Mouse (Mus musculus) limb, embryonic 11.5 days (tissue): ENCODE results near the gene Zfp120. TPM values are rescaled to one million over a fixed set of nuclear protein-coding genes. Genes with fewer than 3 reads are reported as not detected.
"Not testable (repeated sequence)": the region's sequence is repeated elsewhere in the genome, so short reads cannot be mapped to it uniquely, and the experiment has no call there.

Source experiments
- ATAC-seq: fragments of 200-750 bp; cut with Nextera tagmentation; 2 replicates; pipeline ENCODE4 v1.8.0; 2017; ENCODE audit warnings: low read depth; ENCODE audit not compliant: insufficient number of reproducible peaks, low FRiP score, low TSS enrichment
- DNase-seq: peaks from one replicate; pipeline ENCODE4 v3.0.0-alpha.2; 2015; ENCODE audit warnings: low spot score
- H3K27ac ChIP-seq: fragments of 300-500 bp; sonication (generic); replicated peaks from 2 replicates; pipeline ENCODE4 v1.5.1; 2014; ENCODE audit warnings: low read depth, mild to moderate bottlenecking, low read length
- H3K27me3 ChIP-seq: fragments of 300-500 bp; sonication (generic); 2 replicates; pipeline ENCODE4 v1.6.1; 2014; ENCODE audit warnings: mild to moderate bottlenecking, low read length, mixed read lengths; ENCODE audit not compliant: control insufficient read depth, insufficient read depth
- H3K36me3 ChIP-seq: fragments of 300-500 bp; sonication (generic); 2 replicates; pipeline ENCODE4 v1.6.1; 2014; ENCODE audit warnings: mild to moderate bottlenecking, low read length, moderate library complexity, mixed read lengths; ENCODE audit not compliant: control insufficient read depth, insufficient read depth
- H3K4me1 ChIP-seq: fragments of 300-500 bp; sonication (generic); 2 replicates; pipeline ENCODE4 v1.6.1; 2014; ENCODE audit warnings: low read length, mixed read lengths; ENCODE audit not compliant: control insufficient read depth, insufficient read depth
- H3K4me2 ChIP-seq: fragments of 300-500 bp; sonication (generic); 2 replicates; pipeline ENCODE4 v1.6.1; 2014; ENCODE audit warnings: low read depth, mild to moderate bottlenecking, moderate library complexity; ENCODE audit not compliant: severe bottlenecking
- H3K4me3 ChIP-seq: fragments of 300-500 bp; sonication (generic); 2 replicates; pipeline ENCODE4 v1.5.1; 2014; ENCODE audit warnings: low read depth, low read length
- H3K9ac ChIP-seq: fragments of 300-500 bp; sonication (generic); 2 replicates; pipeline ENCODE4 v1.6.1; 2014; ENCODE audit warnings: mild to moderate bottlenecking, low read length
- H3K9me3 ChIP-seq: fragments of 300-500 bp; sonication (generic); 2 replicates; pipeline ENCODE4 v1.6.1; 2016; ENCODE audit warnings: low read length; ENCODE audit not compliant: control insufficient read depth
- WGBS: fragments of 180-500 bp; shearing (Covaris S2); extraction: QIAGEN DNeasy Blood & Tissue Kit; methylation state at CpG from one replicate; pipeline ENCODE4 v1.1.7; 2014; 5-methylcytosine and 5-hydroxymethylcytosine counted together
- polyA plus RNA-seq: library from polyadenylated mRNA; unstranded; fragments of >200 nt; fragmentation: Nextera tagmentation; extraction: Ambion mirVana; gene quantifications from 2 replicates; pipeline ENCODE4 v1.2.1, GENCODE M21; 2014

The Zfp120 gene
- polyA plus RNA-seq, 1 experiment from 2014 or later: 6.1 TPM

DNA sequence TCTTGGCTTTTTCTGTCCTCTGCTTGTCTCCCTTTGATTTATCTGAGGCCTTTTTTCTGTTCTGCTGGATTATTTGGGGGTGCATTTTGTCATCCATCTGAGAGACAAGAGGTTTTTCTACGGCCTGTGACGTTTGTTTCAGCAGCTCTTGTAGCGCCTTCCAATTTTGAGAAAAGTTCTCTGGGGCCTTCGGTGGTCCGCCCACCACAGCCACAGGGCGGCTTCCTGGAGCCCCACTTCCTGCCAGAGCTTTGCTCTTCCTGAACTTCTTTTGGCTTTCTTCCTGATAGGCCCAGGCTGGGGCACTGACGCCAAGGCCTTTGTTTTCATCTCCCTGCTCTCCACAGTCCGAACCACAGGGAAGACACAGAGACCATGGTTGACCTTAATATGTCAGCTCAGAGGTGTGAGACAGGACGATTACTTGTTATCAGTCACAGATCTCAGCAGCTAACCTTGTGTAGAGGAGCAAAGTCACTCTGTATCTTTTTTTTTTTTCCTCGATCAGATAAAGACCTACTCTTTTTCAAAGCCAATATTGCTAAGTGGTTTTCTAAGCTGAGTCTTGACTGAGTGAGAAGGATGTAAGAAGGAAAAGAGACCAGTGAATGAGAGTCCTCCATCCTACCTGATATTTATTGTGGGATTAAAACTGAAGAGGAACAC is 25.1 kb downstream of the Zfp120 start:
- 0 out of 2 replicates have a peak, but pooled peaks cover 2% of the 10 kb centered on the region for H3K9me3 ChIP-seq
- no peaks in the 10 kb centered on the region for H3K27me3 ChIP-seq
- ATAC-seq: no peak
- H3K4me1 ChIP-seq: no peaks in the 10 kb centered on the region
- H3K4me3 ChIP-seq: no peak overlapping the region
- H3K4me2 ChIP-seq: no peak overlapping the region
- no peak overlapping the region for H3K27ac ChIP-seq
- 88% methylated on average over 10 of the region's 10 CpGs for WGBS
- no peak for DNase-seq
- no peak overlapping the region for H3K9ac ChIP-seq
- no peaks in the 10 kb centered on the region; the same call in 1 of the 2 replicates for H3K36me3 ChIP-seq

DNA sequence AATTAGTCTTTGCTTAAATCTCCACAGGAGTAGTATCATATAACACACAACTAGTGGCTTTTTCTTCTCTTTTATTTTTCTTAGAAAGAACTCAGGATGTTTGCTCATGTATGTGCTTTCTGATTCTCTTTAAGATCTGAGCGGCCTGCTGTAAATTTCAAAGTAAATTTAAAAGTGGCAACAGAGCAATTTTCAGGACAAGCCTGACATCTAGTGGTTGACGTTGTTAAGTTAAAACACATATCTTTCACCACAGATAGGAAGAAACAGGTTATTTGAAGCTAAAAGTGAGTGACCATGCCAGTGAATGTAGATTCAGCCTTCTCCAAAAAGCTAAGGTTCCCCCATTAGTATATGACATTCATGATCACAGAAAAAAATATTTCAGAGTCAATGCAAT is 36.9 kb downstream of the Zfp120 start:
- WGBS: 23% methylated on average over 2 of the region's 2 CpGs
- not testable (repeated sequence) for H3K4me3 ChIP-seq, H3K9ac ChIP-seq, H3K27me3 ChIP-seq, H3K4me1 ChIP-seq, ATAC-seq, H3K27ac ChIP-seq, H3K9me3 ChIP-seq, H3K36me3 ChIP-seq, DNase-seq, H3K4me2 ChIP-seq

Other genes starting within 250 kb of the Zfp120 start
- gene Gm10770, start 43.0 kb upstream of the Zfp120 start, polyA plus RNA-seq: not detected in 2 replicates
- not detected in 2 replicates for gene Gm14139, start 45.0 kb upstream of the Zfp120 start, polyA plus RNA-seq
- 10.3 and 12.4 TPM in 2 replicates for gene Zfp937, start 81.4 kb upstream of the Zfp120 start, polyA plus RNA-seq
- gene Gm21994, start 118.9 kb upstream of the Zfp120 start, polyA plus RNA-seq: 2.5 and 4.1 TPM in 2 replicates
- not detected in 2 replicates for gene Gm14124, start 120.8 kb upstream of the Zfp120 start, polyA plus RNA-seq
- 1.7 and 2.6 TPM in 2 replicates for gene Gm10130, start 187.0 kb upstream of the Zfp120 start, polyA plus RNA-seq
- 9.4 and 9.9 TPM in 2 replicates for gene 3300002I08Rik, start 226.1 kb upstream of the Zfp120 start, polyA plus RNA-seq